Mouse (Mus musculus) kidney, adult 2 months (tissue): ENCODE data around the gene Tubb2a. TPM values are rescaled to one million over a fixed set of nuclear protein-coding genes. Genes with fewer than 3 reads are reported as not detected.

ENCODE experiments used
- DNase-seq: peaks from one replicate; pipeline ENCODE4 v3.0.0; 2021
- H3K27ac ChIP-seq: fragments of 200-500 bp; 2 replicates; pipeline ENCODE4 v1.5.1; 2012; ENCODE audit warnings: low read depth, low read length, control low read depth, inconsistent platforms; ENCODE audit not compliant: insufficient read depth
- H3K27me3 ChIP-seq: fragments of 200-500 bp; replicated peaks from 2 replicates; pipeline ENCODE4 v1.6.1; 2012; ENCODE audit warnings: mild to moderate bottlenecking, moderate library complexity, low read length, inconsistent platforms; ENCODE audit not compliant: control insufficient read depth, insufficient read depth
- H3K36me3 ChIP-seq: fragments of 200-500 bp; 2 replicates; pipeline ENCODE4 v1.6.1; 2012; ENCODE audit warnings: mild to moderate bottlenecking, moderate library complexity, low read length, inconsistent platforms; ENCODE audit not compliant: control insufficient read depth, insufficient read depth
- H3K4me1 ChIP-seq: fragments of 200-500 bp; 2 replicates; pipeline ENCODE4 v1.6.1; 2011; ENCODE audit warnings: low read length; ENCODE audit not compliant: control insufficient read depth, insufficient read depth
- H3K4me3 ChIP-seq: fragments of 200-500 bp; 2 replicates; pipeline ENCODE4 v1.5.1; 2011; ENCODE audit warnings: mild to moderate bottlenecking, low read depth, low read length, control low read depth; ENCODE audit not compliant: insufficient read depth
- CTCF ChIP-seq: fragments of 200-500 bp; conservative IDR thresholded peaks from 2 replicates; pipeline ENCODE4 v1.5.1; 2011; ENCODE audit warnings: low read depth, mild to moderate bottlenecking, control low read depth, low read length, moderate library complexity, mixed read lengths; ENCODE audit not compliant: insufficient read depth, insufficient read length
- POLR2A ChIP-seq: fragments of 200-500 bp; IDR thresholded peaks from one replicate; pipeline ENCODE4 v1.6.1; 2011; ENCODE audit warnings: low read depth, low read length, control low read depth
- WGBS: fragments of 180-500 bp; shearing (Covaris S2); methylation state at CpG from one replicate; pipeline ENCODE4 v1.1.7; 2018; 5-methylcytosine and 5-hydroxymethylcytosine counted together
- polyA plus RNA-seq: library from polyadenylated mRNA; depleted of rRNA; stranded (reverse); fragments of >200 nt; gene quantifications from 2 replicates; pipeline ENCODE4 v1.2.3, GENCODE M21; 2012; rRNA removed

Tubb2a gene
- 152 and 164 TPM in 2 replicates for polyA plus RNA-seq

DNA sequence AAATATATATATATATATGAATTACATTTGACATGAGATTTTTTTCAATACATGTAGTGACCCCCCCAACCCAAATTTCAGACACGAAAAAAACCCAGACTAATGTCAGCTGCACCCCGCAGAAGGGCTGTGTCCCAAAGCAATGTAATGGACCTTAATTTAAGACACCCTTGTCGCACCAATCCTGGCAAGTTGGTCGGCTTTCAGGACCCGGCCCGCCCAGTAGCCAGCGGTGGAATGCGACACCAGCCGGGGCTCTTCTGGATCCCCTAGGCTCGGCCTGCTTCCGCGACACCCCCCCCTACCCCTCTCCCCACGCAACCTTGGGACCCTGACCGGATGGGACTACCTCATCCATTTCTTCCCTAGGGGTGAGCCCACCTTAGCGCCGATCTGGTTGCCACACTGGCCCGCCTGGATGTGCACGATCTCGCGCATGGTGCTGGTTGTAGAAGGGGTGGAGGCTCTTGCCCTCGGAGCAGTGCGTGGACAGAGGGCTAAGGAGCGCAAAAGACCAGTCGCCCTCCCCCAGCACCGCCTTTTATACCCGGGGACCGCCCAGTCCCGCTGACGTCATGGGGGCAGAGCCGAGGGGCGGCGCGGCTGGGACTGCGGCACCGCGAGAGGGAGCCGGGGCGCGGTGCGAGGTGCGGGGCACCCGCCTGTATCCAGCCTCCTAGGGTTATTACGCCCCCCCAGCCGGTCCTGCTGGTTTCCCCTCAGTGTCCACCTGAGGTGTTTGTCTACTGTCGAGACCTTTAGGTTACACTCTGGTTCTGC lies at the start of gene Tubb2a:
Tubb2a (minus strand) TSS at position 516 of the 780 bp plus-strand sequence.
- peak within 1 kb of the TSS; percentile 67 for H3K27ac ChIP-seq
- no peaks in the 10 kb centered on the region for H3K36me3 ChIP-seq
- H3K4me1 ChIP-seq: peaks cover 13% of the 10 kb centered on the region
- peak; percentile 94 for DNase-seq
- TF ChIP-seq POLR2A (peak; percentile 98), CTCF (peak; percentile 36; the same call in 1 of the 2 replicates)
- WGBS: 1% methylated on average over 45 of the region's 45 CpGs
- peak within 1 kb of the TSS; percentile 92 for H3K4me3 ChIP-seq
- no peaks in the 10 kb centered on the region for H3K27me3 ChIP-seq

DNA sequence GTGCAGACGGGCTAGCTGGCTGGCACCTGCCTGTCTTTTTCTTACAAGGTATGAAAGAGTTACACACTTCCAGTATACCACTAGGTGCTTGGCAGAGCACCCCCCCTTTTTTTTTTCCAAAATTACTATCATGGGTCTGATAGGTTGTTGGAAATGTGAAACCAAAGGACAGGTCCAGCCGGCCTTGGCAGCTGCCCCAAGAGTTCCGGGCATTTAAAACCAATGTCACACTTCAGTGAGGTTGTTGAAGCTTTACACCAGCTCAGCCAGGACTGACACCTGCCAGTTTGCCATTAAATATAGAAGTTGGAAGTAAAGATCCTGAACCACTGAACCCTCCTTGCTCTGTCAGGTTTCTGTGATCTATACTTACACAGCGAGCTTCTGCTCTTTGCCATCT lies 47.9 kb upstream of the Tubb2a start:
- 40% methylated on average over 4 of the region's 4 CpGs for WGBS

DNA sequence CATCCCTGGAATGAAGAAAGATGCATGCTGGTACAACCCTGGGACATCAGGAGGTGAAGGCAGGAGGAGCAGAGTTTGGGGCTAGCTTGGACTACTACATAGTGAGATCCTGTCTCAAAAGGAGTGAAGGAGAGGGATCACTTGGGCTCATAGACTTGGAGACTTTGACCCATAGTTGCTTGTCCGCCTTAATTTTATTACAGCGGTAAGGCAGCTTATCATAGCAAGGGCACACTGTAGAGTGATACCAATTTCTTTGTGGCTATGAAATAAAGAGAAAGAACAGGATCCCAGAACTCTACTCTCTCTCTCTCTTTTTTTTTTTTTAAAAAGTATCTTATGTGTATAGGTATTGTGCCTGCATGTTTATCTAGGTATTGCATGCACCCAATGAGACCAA lies 42.7 kb upstream of the Tubb2a start:
- H3K27me3 ChIP-seq: no peaks in the 10 kb centered on the region
- TF ChIP-seq POLR2A (no peak), CTCF (no peak)
- no peak overlapping the region for H3K27ac ChIP-seq
- DNase-seq: no peak
- no peaks in the 10 kb centered on the region for H3K36me3 ChIP-seq
- WGBS: 97% methylated on average over 2 of the region's 2 CpGs
- H3K4me1 ChIP-seq: peaks cover 5% of the 10 kb centered on the region; the same call in 1 of the 2 replicates
- H3K4me3 ChIP-seq: no peak overlapping the region

More for the DNA sequence above, 47.9 kb upstream of the Tubb2a start:
- Histone ChIP-seq H3K4me1 (peaks cover 7% of the 10 kb centered on the region; the same call in 1 of the 2 replicates), H3K4me3 (no peak overlapping the region), H3K36me3 (no peaks in the 10 kb centered on the region), H3K27ac (peak overlapping the region; percentile 30; the same call in 1 of the 2 replicates), H3K27me3 (no peaks in the 10 kb centered on the region)
- TF ChIP-seq CTCF (no peak), POLR2A (no peak)
- DNase-seq: peak; percentile 79

DNA sequence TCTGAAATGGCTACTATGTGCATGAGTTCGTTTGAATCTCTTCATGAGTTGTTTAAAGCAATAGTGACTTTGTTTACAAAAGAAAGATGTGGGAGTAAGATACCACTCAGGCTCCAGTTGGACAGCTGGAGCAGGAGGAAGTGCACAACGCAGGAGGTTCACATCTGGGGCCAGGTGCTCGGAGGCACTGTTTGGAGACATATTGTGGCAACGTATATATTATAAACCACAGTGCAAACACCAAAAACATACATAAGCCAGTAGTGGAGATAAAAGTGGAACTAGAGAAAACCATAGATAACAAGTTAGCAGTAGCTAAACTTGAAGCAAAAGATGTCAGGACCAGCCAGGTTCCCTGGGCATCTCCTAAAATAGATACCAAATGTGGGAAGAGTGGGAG lies 41.6 kb upstream of the Tubb2a start:
- WGBS: 59% methylated on average over 4 of the region's 4 CpGs
- Histone ChIP-seq H3K27me3 (no peaks in the 10 kb centered on the region), H3K27ac (no peak overlapping the region), H3K4me3 (no peak overlapping the region), H3K4me1 (peaks cover 3% of the 10 kb centered on the region; the same call in 1 of the 2 replicates), H3K36me3 (no peaks in the 10 kb centered on the region)
- no peak for DNase-seq
- no peak for TF ChIP-seq CTCF
- no peak for TF ChIP-seq POLR2A

DNA sequence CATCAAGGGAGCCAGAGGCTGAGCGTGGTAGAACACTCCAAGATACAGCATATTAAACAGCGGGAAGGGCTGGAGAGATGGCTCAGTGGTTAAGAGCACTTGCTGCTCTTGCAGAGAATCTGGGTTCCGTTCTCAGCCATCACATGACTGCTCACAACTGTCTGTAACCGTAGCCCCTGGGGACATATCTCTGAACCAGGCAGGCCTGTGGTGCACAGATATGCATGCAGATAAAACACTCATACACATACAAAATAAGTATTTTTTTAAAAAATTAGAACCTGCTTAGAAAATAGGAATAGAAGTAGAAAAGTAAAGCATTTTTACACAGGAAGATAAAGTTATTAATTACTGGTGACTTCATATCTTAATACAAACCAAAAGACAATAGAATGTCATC lies 41.0 kb upstream of the Tubb2a start:
- no peak for TF ChIP-seq POLR2A
- no peak for TF ChIP-seq CTCF
- WGBS: 86% methylated on average over 4 of the region's 4 CpGs

DNA sequence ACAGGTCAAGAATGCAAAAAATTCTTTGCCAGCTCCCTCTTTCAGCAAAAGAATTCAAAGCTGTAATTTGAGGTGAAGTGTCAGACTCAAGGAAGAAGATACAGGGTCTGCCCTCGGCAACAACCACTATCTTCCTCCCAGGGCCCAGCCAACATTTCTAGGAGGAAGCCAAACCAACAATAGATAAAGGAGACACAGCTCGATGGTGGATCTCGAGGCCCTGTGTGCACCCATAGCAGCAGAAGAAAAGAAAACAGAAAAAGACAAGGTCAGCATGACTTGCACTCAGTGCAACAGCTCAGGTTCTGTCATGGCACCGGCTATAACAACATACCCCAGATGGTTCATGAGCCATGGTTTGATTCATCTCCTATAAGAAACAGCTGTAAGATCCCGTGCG lies 38.7 kb upstream of the Tubb2a start:
- no peaks in the 10 kb centered on the region for H3K36me3 ChIP-seq
- no peak for DNase-seq
- no peak overlapping the region for H3K4me3 ChIP-seq
- H3K27ac ChIP-seq: no peak overlapping the region
- no peaks in the 10 kb centered on the region for H3K4me1 ChIP-seq
- no peaks in the 10 kb centered on the region for H3K27me3 ChIP-seq
- 82% methylated on average over 6 of the region's 6 CpGs for WGBS
- no peak for TF ChIP-seq POLR2A
- TF ChIP-seq CTCF: no peak

More for the DNA sequence above, 41.0 kb upstream of the Tubb2a start:
- H3K27me3 ChIP-seq: no peaks in the 10 kb centered on the region
- no peak overlapping the region for H3K27ac ChIP-seq
- H3K4me3 ChIP-seq: no peak overlapping the region
- no peaks in the 10 kb centered on the region for H3K36me3 ChIP-seq
- DNase-seq: no peak
- 0 out of 2 replicates have a peak, but pooled peaks cover 3% of the 10 kb centered on the region for H3K4me1 ChIP-seq

DNA sequence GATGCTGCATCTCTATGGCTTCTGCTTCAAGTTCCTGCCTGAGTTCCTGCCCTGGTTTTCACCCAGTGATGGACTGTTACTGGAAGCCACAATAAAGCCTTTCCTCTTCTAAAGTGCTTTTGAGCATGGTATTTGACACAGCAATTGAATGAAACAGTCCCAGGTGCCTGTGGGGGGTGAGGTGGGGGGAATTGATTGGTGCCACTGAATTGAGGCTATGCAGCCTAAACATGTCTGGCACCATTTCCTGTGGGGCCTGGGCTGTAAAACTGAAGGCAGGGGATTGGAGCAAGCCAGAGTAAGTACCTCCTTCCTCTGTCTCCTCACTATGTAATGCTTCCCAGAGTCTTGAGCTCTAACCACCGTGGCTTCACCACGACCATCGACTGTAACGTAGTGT lies 36.8 kb upstream of the Tubb2a start:
- TF ChIP-seq CTCF: no peak
- TF ChIP-seq POLR2A: no peak
- no peaks in the 10 kb centered on the region for H3K36me3 ChIP-seq
- DNase-seq: no peak
- no peaks in the 10 kb centered on the region for H3K27me3 ChIP-seq
- H3K27ac ChIP-seq: no peak overlapping the region
- H3K4me3 ChIP-seq: no peak overlapping the region
- H3K4me1 ChIP-seq: peaks cover 2% of the 10 kb centered on the region; the same call in 1 of the 2 replicates
- 87% methylated on average over 4 of the region's 4 CpGs for WGBS
